Mouse (Mus musculus) CD4-positive helper T cell, adult 2 months (primary cell): Measurements from ENCODE around the gene Nup153.

Experiments
- DNase-seq: peaks from one replicate; pipeline ENCODE4 v3.0.0-alpha.2; 2012; ENCODE audit warnings: low read depth, missing footprints, low spot score

The Nup153 gene

GRCm38 (mm10) chr13:46727837-46728268, at the start of gene Nup153:
TSS of gene Nup153 (minus strand) at chr13:46727940.
- DNase-seq, result peak; percentile 99

GRCm38 (mm10) chr13:46777461-46777860, 49.7 kb upstream of the Nup153 start:
- DNase-seq, result no peak

- no peak for DNase-seq
Observed at GRCm38 (mm10) chr13:46776636-46777305, 49.0 kb upstream of the Nup153 start.

GRCm38 (mm10) chr13:46774998-46775397, 47.3 kb upstream of the Nup153 start:
- no peak for DNase-seq

- no peak for DNase-seq
Observed at GRCm38 (mm10) chr13:46772581-46772980, 44.8 kb upstream of the Nup153 start.

GRCm38 (mm10) chr13:46765361-46765760, 37.6 kb upstream of the Nup153 start:
- DNase-seq, result no peak

GRCm38 (mm10) chr13:46763210-46763609, 35.5 kb upstream of the Nup153 start:
- DNase-seq, result no peak

- no peak for DNase-seq
Observed at GRCm38 (mm10) chr13:46760921-46761320, 33.2 kb upstream of the Nup153 start.

GRCm38 (mm10) chr13:46759281-46759809, 31.6 kb upstream of the Nup153 start:
- no peak for DNase-seq

- no peak for DNase-seq
Observed at GRCm38 (mm10) chr13:46758627-46759026, 30.9 kb upstream of the Nup153 start.

GRCm38 (mm10) chr13:46757946-46758345, 30.2 kb upstream of the Nup153 start:
- DNase-seq, result no peak

GRCm38 (mm10) chr13:46753294-46753693, 25.6 kb upstream of the Nup153 start:
- DNase-seq, result no peak

GRCm38 (mm10) chr13:46752566-46753229, 25.0 kb upstream of the Nup153 start:
- DNase-seq, result no peak

GRCm38 (mm10) chr13:46748138-46748873, 20.6 kb upstream of the Nup153 start:
- no peak for DNase-seq

- no peak for DNase-seq
Observed at GRCm38 (mm10) chr13:46743821-46744220, 16.1 kb upstream of the Nup153 start.

GRCm38 (mm10) chr13:46742367-46742766, 14.6 kb upstream of the Nup153 start:
- no peak for DNase-seq

GRCm38 (mm10) chr13:46739426-46739825, 11.7 kb upstream of the Nup153 start:
- DNase-seq, result no peak

- DNase-seq, result peak; percentile 30
Observed at GRCm38 (mm10) chr13:46737482-46737881, 9.7 kb upstream of the Nup153 start.

GRCm38 (mm10) chr13:46736479-46736865, 8.7 kb upstream of the Nup153 start:
- DNase-seq, result no peak

GRCm38 (mm10) chr13:46735808-46736478, 8.2 kb upstream of the Nup153 start:
- DNase-seq, result peak; percentile 90

- no peak for DNase-seq
Observed at GRCm38 (mm10) chr13:46735219-46735807, 7.6 kb upstream of the Nup153 start.
